In the genomic region with DNA sequence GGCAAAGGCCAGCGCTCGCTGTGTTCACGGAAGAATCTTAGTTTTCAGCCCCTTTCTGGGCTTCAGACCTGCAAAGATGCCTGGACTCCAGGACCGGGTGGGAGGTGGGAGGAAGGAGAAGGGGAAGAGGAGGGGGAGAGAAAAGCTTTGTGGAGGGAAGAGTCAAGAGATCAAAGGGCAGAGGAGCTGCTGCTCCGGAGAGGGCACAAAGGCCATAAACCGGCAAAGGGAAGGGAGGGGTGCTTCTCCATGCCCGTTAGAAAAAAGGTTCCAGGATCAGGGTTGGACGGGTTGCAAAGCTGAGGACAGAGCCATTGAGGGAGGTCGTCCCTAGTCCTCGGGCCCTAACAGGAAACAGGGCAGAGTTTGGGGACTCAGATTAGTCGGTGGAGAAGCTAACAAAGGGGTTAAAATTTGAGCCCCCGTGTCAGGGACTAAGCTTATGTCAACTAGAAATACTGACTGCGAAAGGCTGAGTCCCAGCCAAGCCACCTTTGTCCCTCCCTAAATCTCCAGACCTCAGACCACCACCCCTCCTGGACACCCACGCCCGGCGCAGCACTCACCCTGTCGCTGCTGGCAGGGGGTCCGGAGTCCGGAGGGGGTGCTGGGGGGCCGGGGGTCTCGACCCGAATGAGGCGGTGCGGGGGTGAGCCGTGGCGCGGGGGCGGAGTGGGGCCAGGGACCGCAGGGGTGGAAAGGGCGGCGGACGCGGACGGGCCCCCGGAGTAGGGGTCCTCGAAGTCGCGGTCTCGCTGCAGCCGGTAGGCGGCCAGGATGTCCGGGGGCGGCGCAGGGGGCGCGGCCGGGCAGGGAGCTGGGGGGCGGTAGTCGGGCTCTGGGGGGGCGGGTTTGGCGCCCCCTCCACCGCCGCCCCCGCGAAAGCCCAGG, we compare ENCODE assay signal across 8 mouse cellular contexts. TPM values are rescaled to one million over a fixed set of nuclear protein-coding genes. Genes with fewer than 3 reads are reported as not detected.
DNase-seq lines count a peak whose midpoint lies in the region; ATAC-seq and TF ChIP-seq lines count a peak whose summit lies in the region.

No protein-coding gene starts in this region.

- no peaks in the 10 kb centered on the region for H3K36me3 ChIP-seq in testis, adult 2 months (ENCODE audit: control insufficient read depth, insufficient read depth, low read length)
- peaks cover 17% of the 10 kb centered on the region for H3K36me3 ChIP-seq in limb, embryonic 12.5 days
- H3K36me3 ChIP-seq in midbrain, postnatal 0 days (ENCODE audit: insufficient read depth, low read length), result no peaks in the 10 kb centered on the region

- peak overlapping the region; percentile 93 for H3K9ac ChIP-seq in limb, embryonic 12.5 days (replicated peaks)
- H3K9ac ChIP-seq in midbrain, postnatal 0 days (replicated peaks; ENCODE audit: low read length, poor library complexity, severe bottlenecking), result peak overlapping the region; percentile 91

- no peaks in the 10 kb centered on the region for H3K27me3 ChIP-seq in testis, adult 2 months (ENCODE audit: control insufficient read depth, insufficient read depth, low read length)
- peaks cover 4% of the 10 kb centered on the region; the same call in 1 of the 2 replicates for H3K27me3 ChIP-seq in limb, embryonic 12.5 days
- H3K27me3 ChIP-seq in midbrain, postnatal 0 days (ENCODE audit: insufficient read depth, low read length), result no peaks in the 10 kb centered on the region

- no peak overlapping the region for H3K27ac ChIP-seq in testis, adult 2 months (ENCODE audit: control insufficient read depth, insufficient read depth, low read depth, low read length)
- H3K27ac ChIP-seq in limb, embryonic 12.5 days, result peak overlapping the region; percentile 69
- peak overlapping the region; percentile 68 for H3K27ac ChIP-seq in midbrain, postnatal 0 days (ENCODE audit: low read depth, low read length)

- no peaks in the 10 kb centered on the region for H3K9me3 ChIP-seq in limb, embryonic 12.5 days
- H3K9me3 ChIP-seq in midbrain, postnatal 0 days (ENCODE audit: low read length), result no peaks in the 10 kb centered on the region

- under 1% methylated on average over 42 of the region's 55 CpGs for WGBS in limb, embryonic 12.5 days
- under 1% methylated on average over 32 of the region's 55 CpGs for WGBS in midbrain, postnatal 0 days

- no peak for DNase-seq in testis, postnatal 14 days (ENCODE audit: low spot score)
- DNase-seq in cerebellum, postnatal 14 days, result peak; percentile 57 to 68
- peak; percentile 65 for DNase-seq in heart, postnatal 4 days
- DNase-seq in midbrain, postnatal 0 days (ENCODE audit: low spot score), result no peak
- no peak for DNase-seq in adrenal gland, postnatal 4 days (ENCODE audit: low spot score in 2 of 2)
- no peak for DNase-seq in adrenal gland, adult 2 months

- no peak for TF ChIP-seq CTCF in testis, adult 2 months (IDR thresholded peaks at IDR 0.05; ENCODE audit: control insufficient read depth, insufficient read depth, insufficient replicate concordance, low read depth, low read length)
- TF ChIP-seq CTCF in midbrain, postnatal 0 days (IDR thresholded peaks at IDR 0.05), result peak; percentile 40

- peaks cover 16% of the 10 kb centered on the region for H3K4me1 ChIP-seq in testis, adult 2 months (ENCODE audit: control insufficient read depth, insufficient read depth, low read length)
- H3K4me1 ChIP-seq in limb, embryonic 12.5 days (replicated peaks), result peaks cover 28% of the 10 kb centered on the region
- peaks cover 18% of the 10 kb centered on the region; the same call in 1 of the 2 replicates for H3K4me1 ChIP-seq in midbrain, postnatal 0 days (ENCODE audit: insufficient read depth, low read length)

- no peak for TF ChIP-seq POLR2A in testis, adult 2 months (IDR thresholded peaks at IDR 0.05; ENCODE audit: control insufficient read depth, low read depth, low read length)

- ATAC-seq in limb, embryonic 12.5 days (ENCODE audit: insufficient number of reproducible peaks, insufficient read depth, low FRiP score, low TSS enrichment, low read depth), result peak; percentile 39
- ATAC-seq in midbrain, postnatal 0 days (ENCODE audit: low FRiP score), result peak; percentile 44

- H3K4me3 ChIP-seq in testis, adult 2 months (ENCODE audit: control insufficient read depth, low read depth, low read length), result peak overlapping the region; percentile 74
- H3K4me3 ChIP-seq in limb, embryonic 12.5 days (replicated peaks), result peak overlapping the region; percentile 91
- H3K4me3 ChIP-seq in midbrain, postnatal 0 days (ENCODE audit: low read depth, low read length), result peak overlapping the region; percentile 93

- peak overlapping the region; percentile 88 for H3K4me2 ChIP-seq in limb, embryonic 12.5 days
- H3K4me2 ChIP-seq in midbrain, postnatal 0 days (ENCODE audit: low read depth, low read length, poor library complexity, severe bottlenecking), result peak overlapping the region; percentile 81

RNA-seq across cellular contexts. Expression of gene Shf, which starts 0.6 kb away (rescaled TPM):
- polyA plus RNA-seq in testis, adult 2 months (2012; rRNA removed), result 16.7 and 19.4 TPM in 2 replicates
- total RNA-seq in heart, postnatal 4 days (2021), result 10 to 100 TPM; 10.1 to 11.3 TPM
- polyA plus RNA-seq in limb, embryonic 12.5 days (2016; fragmentation: Nextera tagmentation; extraction: Ambion mirVana), result 5.4 and 6.5 TPM in 2 replicates
- total RNA-seq in midbrain, postnatal 0 days (2014; rRNA removed), result 95.6 and 138 TPM in 2 replicates
- polyA plus RNA-seq in midbrain, postnatal 0 days (2015; fragmentation: Nextera tagmentation; extraction: Ambion mirVana), result 9.2 and 11.6 TPM in 2 replicates
- 10 to 100 TPM; 30.5 to 32.7 TPM for total RNA-seq in adrenal gland, postnatal 4 days (2021)
- 10 to 100 TPM in 1 of 2 experiments, 1 to 10 TPM in 1; 6.0 to 13.0 TPM for total RNA-seq in adrenal gland, adult 2 months (2021)
- 12.3 and 15.9 TPM in 2 replicates for polyA plus RNA-seq in adrenal gland, adult 2 months (2012; rRNA removed)

RNA-seq across cellular contexts. Expression of gene Duox1, which starts 52.9 kb away (rescaled TPM):
- 0.07 and 0.09 TPM in 2 replicates for polyA plus RNA-seq in testis, adult 2 months (2012; rRNA removed)
- total RNA-seq in heart, postnatal 4 days (2021), result not detected
- 0.13 and 0.22 TPM in 2 replicates for polyA plus RNA-seq in limb, embryonic 12.5 days (2016; fragmentation: Nextera tagmentation; extraction: Ambion mirVana)
- 0.24 and 0.33 TPM in 2 replicates for total RNA-seq in midbrain, postnatal 0 days (2014; rRNA removed)
- polyA plus RNA-seq in midbrain, postnatal 0 days (2015; fragmentation: Nextera tagmentation; extraction: Ambion mirVana), result 0.11 and 0.16 TPM in 2 replicates
- total RNA-seq in adrenal gland, postnatal 4 days (2021), result under 1 TPM in 1 of 2 experiments, not detected in 1; 0.06 TPM
- not detected for total RNA-seq in adrenal gland, adult 2 months (2021)
- polyA plus RNA-seq in adrenal gland, adult 2 months (2012; rRNA removed), result 0.07 and 0.17 TPM in 2 replicates

RNA-seq across cellular contexts. Expression of gene Duoxa1, which starts 54.8 kb away (rescaled TPM):
- polyA plus RNA-seq in testis, adult 2 months (2012; rRNA removed), result 0.12 and 0.41 TPM in 2 replicates
- total RNA-seq in heart, postnatal 4 days (2021), result not detected
- 1.1 and 1.2 TPM in 2 replicates for polyA plus RNA-seq in limb, embryonic 12.5 days (2016; fragmentation: Nextera tagmentation; extraction: Ambion mirVana)
- not detected in 2 replicates for total RNA-seq in midbrain, postnatal 0 days (2014; rRNA removed)
- 0.41 and 0.44 TPM in 2 replicates for polyA plus RNA-seq in midbrain, postnatal 0 days (2015; fragmentation: Nextera tagmentation; extraction: Ambion mirVana)
- under 1 TPM in 1 of 2 experiments, not detected in 1; 0.25 TPM for total RNA-seq in adrenal gland, postnatal 4 days (2021)
- total RNA-seq in adrenal gland, adult 2 months (2021), result under 1 TPM in 1 of 2 experiments, not detected in 1; 0.31 TPM
- 0.58 and 0.97 TPM in 2 replicates for polyA plus RNA-seq in adrenal gland, adult 2 months (2012; rRNA removed)

RNA-seq across cellular contexts. Expression of gene Slc28a2, which starts 58.0 kb away (rescaled TPM):
- polyA plus RNA-seq in testis, adult 2 months (2012; rRNA removed), result 0.20 and 0.26 TPM in 2 replicates
- total RNA-seq in heart, postnatal 4 days (2021), result 10 to 100 TPM; 18.9 to 19.1 TPM
- polyA plus RNA-seq in limb, embryonic 12.5 days (2016; fragmentation: Nextera tagmentation; extraction: Ambion mirVana), result not detected in 2 replicates
- not detected in 2 replicates for total RNA-seq in midbrain, postnatal 0 days (2014; rRNA removed)
- 0.10 TPM in 1 of 2 replicates, not detected in the other for polyA plus RNA-seq in midbrain, postnatal 0 days (2015; fragmentation: Nextera tagmentation; extraction: Ambion mirVana)
- total RNA-seq in adrenal gland, postnatal 4 days (2021), result 1 to 10 TPM; 1.8 to 2.4 TPM
- total RNA-seq in adrenal gland, adult 2 months (2021), result 1 to 10 TPM; 1.5 to 2.7 TPM
- polyA plus RNA-seq in adrenal gland, adult 2 months (2012; rRNA removed), result 0.83 and 2.0 TPM in 2 replicates

Comparison
In these comparisons a context has a peak if more than half of its experiments do, and no peak if none do; other contexts are left out.
1. DNase-seq: peak in cerebellum, postnatal 14 days (2 of 2) and heart, postnatal 4 days (single experiment); none in testis, postnatal 14 days (single experiment), midbrain, postnatal 0 days (single experiment), adrenal gland, postnatal 4 days (0 of 2) and adrenal gland, adult 2 months (single experiment).
2. Peak in every context shown above with its lines, with median percentiles within 50 percentile points of each other: H3K4me3 ChIP-seq.